Mouse (Mus musculus): Measurements from ENCODE around the gene Ranbp10.
"Not testable (repeated sequence)": the region's sequence is repeated elsewhere in the genome, so short reads cannot be mapped to it uniquely, and the experiment has no call there.

Gene Ranbp10

GRCm38 (mm10) chr8:105833740-105834139, 6.6 kb upstream of the Ranbp10 start:
- not testable (repeated sequence) for DNase-seq

DNA sequence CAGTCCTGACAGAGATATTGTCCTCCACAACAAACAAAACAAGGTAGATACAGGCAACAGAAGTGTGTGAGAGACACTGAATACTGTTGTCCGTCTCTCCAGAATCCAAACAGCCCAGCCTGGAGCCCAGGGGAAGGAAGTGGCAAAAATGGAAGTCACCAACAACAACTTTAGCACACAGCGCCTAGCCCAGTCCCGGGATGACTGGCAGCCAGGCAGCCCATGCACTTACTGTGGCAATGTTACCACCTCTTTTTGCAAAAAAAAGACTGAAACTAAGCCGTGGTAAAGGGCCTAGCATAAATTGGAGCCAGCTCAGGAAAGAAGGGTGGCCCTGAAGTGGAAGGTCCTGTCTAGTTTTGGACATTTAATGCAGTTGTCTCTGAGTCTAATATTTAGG, 771 bp downstream of the Ranbp10 start:
- DNase-seq: no peak

- DNase-seq: no peak
Measured at GRCm38 (mm10) chr8:105825506-105825905, 1.6 kb downstream of the Ranbp10 start.

DNA sequence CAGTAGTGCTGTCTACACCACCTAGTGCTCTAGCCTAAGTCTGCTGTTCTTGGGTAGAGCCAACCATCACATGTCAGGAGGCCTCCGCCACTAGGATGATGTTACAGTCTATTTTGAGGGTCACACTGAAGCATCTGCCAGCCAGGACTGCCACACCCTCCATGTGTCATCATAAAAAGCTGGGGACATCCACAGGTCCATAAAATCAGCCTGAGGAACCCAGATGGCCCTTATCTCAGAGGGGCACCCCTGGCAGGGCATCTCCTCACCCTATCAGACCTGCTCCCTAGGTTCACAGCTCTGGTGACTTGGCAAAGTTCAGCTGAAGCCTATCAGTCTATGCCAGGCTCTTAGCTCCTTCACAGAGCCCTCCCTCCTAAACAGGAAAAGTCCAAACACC, 6.2 kb downstream of the Ranbp10 start:
- DNase-seq: no peak

GRCm38 (mm10) chr8:105819659-105820058, 7.5 kb downstream of the Ranbp10 start:
- no peak for DNase-seq

DNA sequence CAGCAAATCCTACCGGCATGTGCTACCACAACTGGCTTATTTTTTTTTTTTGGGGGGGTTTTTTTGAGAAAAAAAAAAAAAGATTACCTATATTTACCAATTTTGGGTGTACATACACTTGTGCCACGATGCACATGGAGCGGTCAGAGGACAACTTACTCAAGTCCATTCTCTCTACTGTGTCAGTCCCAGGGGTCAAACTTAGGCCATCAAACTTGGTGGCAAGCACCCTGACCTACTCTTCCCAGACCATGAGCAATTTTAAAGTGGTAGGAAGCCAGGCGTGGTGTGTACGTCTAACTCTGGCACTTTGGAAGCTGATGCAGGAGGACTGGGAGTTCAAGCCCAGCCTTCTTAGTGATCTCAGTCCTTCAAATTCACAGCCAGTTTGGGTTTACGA, 13.9 kb downstream of the Ranbp10 start:
- no peak for DNase-seq

DNA sequence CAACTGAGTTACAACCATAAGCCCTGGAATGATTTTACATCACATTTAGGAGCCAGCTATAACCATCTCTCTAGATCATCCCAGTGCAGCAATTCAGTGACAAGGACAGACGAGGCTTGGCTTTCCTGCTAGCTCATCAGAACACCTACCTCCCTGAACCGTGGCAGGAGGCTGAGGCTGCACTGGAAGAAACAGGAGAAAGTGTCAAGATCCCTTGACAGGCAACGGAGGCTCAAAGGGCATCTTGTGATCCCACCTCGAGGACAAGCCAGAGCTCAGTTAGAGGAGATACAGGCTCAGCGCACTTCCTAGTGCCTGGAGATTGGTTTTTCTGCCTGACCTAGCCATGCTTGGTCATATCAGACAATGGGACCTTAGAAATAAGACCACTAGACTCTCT, 14.6 kb downstream of the Ranbp10 start:
- DNase-seq: no peak

DNA sequence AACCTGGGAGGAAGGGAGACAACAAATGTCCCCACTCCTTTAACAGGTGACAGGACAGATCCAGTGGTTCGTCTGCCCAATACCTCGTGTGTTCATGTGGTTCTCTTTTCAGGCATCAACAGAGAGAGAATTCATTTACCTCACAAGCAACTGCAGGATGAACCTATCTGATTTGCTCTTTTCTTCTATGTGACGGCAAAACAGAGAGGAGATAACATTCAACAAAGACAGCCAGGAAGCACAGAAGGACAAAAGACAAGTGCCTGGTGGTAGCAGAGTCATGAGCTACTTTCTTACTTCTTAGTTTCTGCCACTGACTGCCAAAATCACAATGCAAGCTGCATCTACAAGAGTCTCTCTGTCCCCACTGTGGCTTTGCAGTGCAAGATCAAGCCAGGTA, 15.6 kb downstream of the Ranbp10 start:
- no peak for DNase-seq

DNA sequence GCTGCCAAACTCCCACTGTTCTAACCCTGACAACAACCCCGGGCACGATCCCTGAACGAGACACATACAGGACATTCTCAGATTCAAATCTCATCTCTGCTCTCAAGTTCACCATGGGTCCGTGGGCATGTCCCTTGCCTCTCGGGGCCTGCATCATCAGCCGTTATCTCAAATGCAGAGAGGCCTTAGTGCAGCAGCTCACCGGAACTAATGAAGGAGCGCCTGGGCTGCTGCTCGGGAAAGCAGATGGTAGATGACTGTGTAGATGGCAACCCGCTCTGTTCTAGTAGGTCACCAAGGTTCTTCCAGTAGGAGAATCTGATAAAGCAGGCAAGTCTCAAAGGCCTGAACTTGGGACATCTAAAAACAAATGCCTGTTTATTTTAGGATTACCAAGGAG, 16.1 kb downstream of the Ranbp10 start:
- no peak for DNase-seq

DNA sequence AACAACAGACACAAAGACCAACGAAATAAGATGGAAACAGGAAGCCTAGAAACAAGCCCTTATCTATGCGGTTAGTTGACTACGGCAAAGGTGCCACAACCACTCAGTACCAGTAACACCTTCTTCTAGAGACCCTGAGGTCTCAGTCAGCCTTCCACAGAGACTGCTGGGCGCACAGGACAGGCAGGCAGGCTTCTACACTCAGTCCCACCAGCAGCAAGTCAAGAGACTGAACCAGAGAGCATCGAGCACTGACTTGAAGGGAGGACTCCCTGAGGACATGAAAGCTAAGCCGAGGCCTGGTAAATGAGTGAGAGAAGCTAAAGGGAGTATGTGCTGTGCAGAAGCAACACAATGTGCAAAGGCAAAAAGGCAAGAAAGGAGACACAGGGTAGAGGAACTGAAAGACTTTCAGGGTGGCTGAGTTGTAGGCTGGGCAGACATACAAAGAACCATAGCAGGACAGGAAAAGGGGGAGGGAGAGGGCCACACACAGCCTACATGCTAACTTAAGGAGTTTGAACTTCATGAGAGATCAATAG, 16.8 kb downstream of the Ranbp10 start:
- no peak for DNase-seq

GRCm38 (mm10) chr8:105808480-105808879, 18.7 kb downstream of the Ranbp10 start:
- no peak for DNase-seq

DNA sequence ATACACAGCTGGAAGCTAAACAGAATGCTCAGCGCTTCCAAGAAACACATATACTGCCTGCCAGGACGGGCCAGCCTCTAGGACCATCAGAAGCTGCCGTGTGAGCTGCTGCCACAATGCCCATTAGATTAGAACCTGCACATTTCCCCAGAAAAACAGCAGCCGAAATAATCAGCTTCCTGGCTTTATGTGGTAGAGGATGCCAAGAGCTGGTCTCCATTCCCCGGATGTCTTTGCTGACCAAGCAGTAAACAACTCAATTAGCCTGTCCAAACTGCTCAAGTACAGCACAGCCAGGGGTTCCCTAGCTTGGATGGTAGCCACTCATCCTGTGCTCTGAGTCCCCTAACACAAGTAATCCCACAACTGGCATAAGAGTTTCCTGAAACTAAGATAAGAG, 19.4 kb downstream of the Ranbp10 start:
- no peak for DNase-seq

DNA sequence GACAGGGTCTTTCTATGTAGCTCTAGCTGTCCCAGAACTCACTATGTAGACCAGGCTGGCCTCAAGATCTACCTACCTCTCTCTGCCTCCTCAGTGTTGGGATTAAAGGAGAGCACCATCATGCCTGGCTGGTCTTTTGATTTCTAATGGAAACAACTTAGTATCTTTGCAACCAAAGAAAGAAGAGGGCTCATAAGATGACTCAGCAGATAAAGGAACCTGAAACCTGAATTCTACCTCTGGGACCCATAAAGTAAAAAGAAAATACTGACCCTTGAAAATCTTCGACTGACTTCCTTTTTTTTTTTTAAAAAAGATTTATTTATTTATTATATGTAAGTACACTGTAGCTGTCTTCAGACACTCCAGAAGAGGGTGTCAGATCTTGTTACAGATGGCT, 21.2 kb downstream of the Ranbp10 start:
- no peak for DNase-seq

DNA sequence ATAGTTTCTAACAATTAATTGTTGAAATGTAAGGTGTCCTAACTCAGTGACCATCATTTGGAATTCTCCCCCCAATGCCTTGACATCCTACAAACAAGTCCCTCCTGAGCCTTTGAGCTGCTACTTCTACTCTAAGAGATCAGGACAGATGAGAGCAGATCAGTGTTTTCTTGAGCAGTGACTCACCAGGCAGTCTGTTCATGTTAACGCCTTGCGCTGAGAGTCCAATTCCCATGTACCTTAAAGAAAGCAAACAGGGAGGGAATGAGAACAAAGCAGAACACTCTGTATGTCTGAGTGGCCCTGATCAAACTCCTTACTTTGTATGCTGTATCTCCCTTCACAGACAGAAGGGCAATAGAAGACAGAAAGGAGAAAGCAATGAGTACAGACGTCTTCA, 21.8 kb downstream of the Ranbp10 start:
- no peak for DNase-seq

- DNase-seq: no peak
Measured at GRCm38 (mm10) chr8:105804797-105805196, 22.4 kb downstream of the Ranbp10 start.

- no peak for DNase-seq
Measured at GRCm38 (mm10) chr8:105801153-105801904, 25.8 kb downstream of the Ranbp10 start.

DNA sequence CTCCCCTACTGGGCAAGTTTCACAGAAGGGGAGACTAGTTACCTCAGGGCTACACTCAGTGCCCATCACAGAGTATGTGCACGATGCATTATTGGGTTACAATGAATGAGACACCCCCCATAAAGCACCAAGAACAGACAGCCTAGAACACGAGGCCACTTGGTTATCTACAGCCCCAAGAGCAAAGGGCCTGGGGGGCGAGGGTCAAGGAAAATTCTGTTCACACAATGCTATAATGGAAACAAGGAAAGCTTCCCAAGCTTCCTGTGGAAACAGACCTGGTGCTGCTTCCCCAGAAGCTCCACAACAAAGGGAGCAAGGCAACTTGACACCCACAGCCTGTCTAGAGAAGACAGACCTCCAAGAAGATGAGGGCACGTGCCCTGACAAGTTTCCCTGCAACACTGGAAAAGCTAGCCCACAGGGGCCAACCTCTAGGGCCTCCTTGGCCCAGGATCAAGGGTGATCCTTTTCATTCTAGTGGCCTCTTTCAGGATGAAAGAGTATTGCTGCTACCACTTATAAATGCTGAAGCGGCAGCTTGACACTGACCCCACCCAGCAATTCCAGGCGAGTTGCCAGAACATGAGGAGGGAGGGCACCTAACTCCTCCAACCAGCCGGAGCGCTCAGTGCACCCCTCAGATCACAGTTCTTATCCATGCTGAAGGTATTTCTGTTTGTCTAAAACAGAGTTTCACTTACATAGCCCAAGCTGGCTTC, 27.9 kb downstream of the Ranbp10 start:
- DNase-seq: no peak

DNA sequence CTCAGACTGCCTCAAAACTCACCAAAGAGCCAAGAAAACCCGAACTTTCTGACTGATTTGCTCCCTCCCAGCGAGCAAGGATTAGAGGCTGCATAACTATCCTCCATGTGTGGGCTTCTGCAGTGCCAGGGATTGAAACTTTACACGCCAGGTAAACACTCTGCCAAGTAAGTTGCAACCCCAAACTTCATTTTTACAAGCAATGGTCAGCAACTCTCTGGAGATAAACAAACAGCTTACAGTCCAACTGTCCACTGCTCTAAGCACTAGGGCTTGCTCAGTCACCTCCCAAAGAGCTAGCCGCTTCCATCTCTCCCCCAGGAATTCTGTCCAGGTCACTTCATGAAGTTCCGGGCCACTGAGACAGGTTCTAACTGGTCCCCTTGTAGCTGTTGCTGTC, 28.7 kb downstream of the Ranbp10 start:
- DNase-seq: no peak

- DNase-seq: no peak
Measured at GRCm38 (mm10) chr8:105795785-105796184, 31.4 kb downstream of the Ranbp10 start.

GRCm38 (mm10) chr8:105794009-105794598, 33.0 kb downstream of the Ranbp10 start:
- no peak for DNase-seq

DNA sequence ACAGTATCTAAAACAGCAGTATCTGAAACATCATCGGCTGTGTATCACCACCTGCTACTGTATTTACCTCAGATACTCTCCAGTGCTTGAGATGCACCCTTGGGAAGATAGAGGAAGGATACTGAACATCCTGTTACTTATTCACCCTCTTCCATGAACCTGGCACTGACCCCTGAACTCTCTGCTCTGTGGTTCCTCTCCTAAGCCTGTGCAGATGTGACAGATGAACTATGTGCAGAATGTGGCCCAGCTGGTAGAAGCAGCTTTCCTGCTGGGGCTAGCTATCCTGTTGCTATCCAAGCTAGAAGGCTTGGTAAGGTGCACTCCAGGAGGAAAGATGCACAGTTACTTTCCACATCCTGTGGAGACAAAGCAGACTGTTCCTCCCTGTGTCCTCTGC, 33.8 kb downstream of the Ranbp10 start:
- DNase-seq: no peak

- no peak for DNase-seq
Measured at GRCm38 (mm10) chr8:105789626-105790025, 37.5 kb downstream of the Ranbp10 start.

- no peak for DNase-seq
Measured at GRCm38 (mm10) chr8:105788927-105789326, 38.2 kb downstream of the Ranbp10 start.

GRCm38 (mm10) chr8:105788241-105788640, 38.9 kb downstream of the Ranbp10 start:
- DNase-seq: no peak
